Mouse (Mus musculus): ENCODE data around the gene Ispd.

- TF ChIP-seq POLR2A (IDR thresholded peaks at IDR 0.05; ENCODE audit: borderline replicate concordance, extremely low read depth, low read depth, low read length), result no peak
- no peak for TF ChIP-seq CTCF (IDR thresholded peaks at IDR 0.05; ENCODE audit: insufficient read depth, low read length)
Observed at GRCm38 (mm10) chr12:36333837-36334281, 47.4 kb upstream of the Ispd start.
